Mouse (Mus musculus): ENCODE measurements around the gene Ly6g6f. TPM values are rescaled to one million over a fixed set of nuclear protein-coding genes. Genes with fewer than 3 reads are reported as not detected.

The Ly6g6f gene
- 4.1 and 5.1 TPM in 2 replicates for polyA plus RNA-seq (2012; rRNA removed)
- polyA plus RNA-seq (2014; fragmentation: Nextera tagmentation; extraction: Ambion mirVana) = 5.0 and 6.3 TPM in 2 replicates

- no peak for TF ChIP-seq CTCF (IDR thresholded peaks at IDR 0.05; ENCODE audit: low read depth)
- TF ChIP-seq EP300 (IDR thresholded peaks at IDR 0.05; ENCODE audit: low read depth) = no peak
- Histone ChIP-seq H3K27ac (no peak within 1 kb of the TSS), H3K4me3 (ENCODE audit: insufficient read depth in 1 of 2, low read depth in 2 of 2, low read length in 2 of 2) (peak within 1 kb of the TSS in 1 of 2 experiments; percentile 14; a peak in 1 of 4 replicates), H3K4me1 (replicated peaks; ENCODE audit: control insufficient read depth in 2 of 2, insufficient read depth in 2 of 2, low read length in 1 of 2) (peaks cover 15 to 20% of the 10 kb centered on the region in 2 experiments), H3K9me3 (ENCODE audit: control insufficient read depth, low read length) (no peaks in the 10 kb centered on the region), H3K9ac (replicated peaks) (no peak within 1 kb of the TSS), H3K4me2 (ENCODE audit: low read depth) (no peak within 1 kb of the TSS), H3K27me3 (ENCODE audit: control insufficient read depth, insufficient read depth, low read length) (no peaks in the 10 kb centered on the region), H3K36me3 (replicated peaks; ENCODE audit: control insufficient read depth, insufficient read depth, low read depth) (no peaks in the 10 kb centered on the region)
- no peak for ATAC-seq (ENCODE audit: insufficient read depth)
- no peak for DNase-seq (ENCODE audit: low read depth in 3 of 3, low spot score in 3 of 3)
- 44% methylated on average over 7 of the region's 7 CpGs for WGBS (ENCODE audit: insufficient replicate concordance)
Measured at GRCm38 (mm10) chr17:35085208-35085865, at the start of gene Ly6g6f. Gene Ly6g6f, minus strand, starts transcription at chr17:35085610.

DNA sequence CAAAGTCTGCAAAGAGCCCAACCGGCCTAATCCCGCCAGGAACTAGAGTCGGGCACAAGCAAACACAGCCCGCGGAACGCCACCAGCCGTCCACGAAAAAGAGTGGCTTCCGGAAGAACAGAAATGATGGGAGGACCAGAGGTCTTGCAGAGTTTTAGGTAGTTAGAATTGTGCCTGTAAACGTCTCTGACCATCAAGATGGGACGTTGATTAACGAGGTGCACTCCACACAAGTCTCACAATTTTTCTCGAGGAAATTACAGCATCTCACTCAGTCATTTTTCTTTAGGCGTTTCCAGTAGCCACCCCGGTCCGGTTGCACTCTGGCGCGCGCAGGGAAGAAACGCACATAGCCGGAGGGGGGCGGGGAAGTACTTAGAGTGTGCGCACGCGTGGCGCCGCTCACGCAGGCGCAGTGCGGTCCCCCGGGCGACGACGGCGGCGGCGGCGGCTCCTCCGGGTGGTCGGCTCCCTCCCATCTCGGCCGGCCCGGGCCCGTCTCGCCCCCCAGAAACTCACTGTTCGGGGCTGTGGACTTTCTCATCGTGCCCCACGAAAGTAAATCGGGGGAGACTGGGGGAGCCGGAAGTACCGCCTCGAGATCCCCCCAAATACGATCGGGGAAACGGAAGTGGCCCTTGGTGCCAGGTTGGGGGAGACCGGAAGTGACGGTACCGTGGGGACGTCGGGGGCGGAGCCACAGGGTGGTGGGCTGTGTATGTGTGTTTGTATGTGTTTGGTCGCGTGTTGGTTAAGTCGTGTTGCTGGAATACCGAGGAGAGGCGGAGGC lies 49.6 kb upstream of the Ly6g6f start, which contains the start of gene Bag6:
TSS of gene Bag6 (plus strand) at position 378 of the 790 bp plus-strand sequence.
- Histone ChIP-seq H3K9me3 (ENCODE audit: control insufficient read depth, low read length) (no peaks in the 10 kb centered on the region), H3K36me3 (replicated peaks; ENCODE audit: control insufficient read depth, insufficient read depth, low read depth) (peaks cover 19% of the 10 kb centered on the region), H3K9ac (replicated peaks) (peak within 1 kb of the TSS; percentile 81), H3K4me3 (ENCODE audit: insufficient read depth in 1 of 2, low read depth in 2 of 2, low read length in 2 of 2) (peak within 1 kb of the TSS; percentile 72 to 83), H3K27me3 (ENCODE audit: control insufficient read depth, insufficient read depth, low read length) (no peaks in the 10 kb centered on the region), H3K27ac (peak within 1 kb of the TSS; percentile 69), H3K4me2 (ENCODE audit: low read depth) (peak within 1 kb of the TSS; percentile 93), H3K4me1 (replicated peaks; ENCODE audit: control insufficient read depth in 2 of 2, insufficient read depth in 2 of 2, low read length in 1 of 2) (peaks cover 10 to 12% of the 10 kb centered on the region in 2 experiments)
- ATAC-seq (ENCODE audit: insufficient read depth) (peak; percentile 91), DNase-seq (ENCODE audit: low read depth in 3 of 3, low spot score in 3 of 3) (peak; percentile 81 to 86 (median 83))
- under 1% methylated on average over 65 of the region's 66 CpGs for WGBS (ENCODE audit: insufficient replicate concordance)
- TF ChIP-seq CTCF (IDR thresholded peaks at IDR 0.05; ENCODE audit: low read depth) (no peak), EP300 (IDR thresholded peaks at IDR 0.05; ENCODE audit: low read depth) (peak; percentile 73)

GRCm38 (mm10) chr17:35133517-35133916 lies 48.1 kb upstream of the Ly6g6f start:
- ATAC-seq (ENCODE audit: insufficient read depth) = no peak
- Histone ChIP-seq H3K9ac (replicated peaks) (no peak overlapping the region), H3K4me1 (replicated peaks; ENCODE audit: control insufficient read depth in 2 of 2, insufficient read depth in 2 of 2, low read length in 1 of 2) (peaks cover 10 to 12% of the 10 kb centered on the region in 2 experiments), H3K4me2 (ENCODE audit: low read depth) (peak overlapping the region; percentile 93; the same call in 1 of the 2 replicates), H3K9me3 (ENCODE audit: control insufficient read depth, low read length) (no peaks in the 10 kb centered on the region), H3K4me3 (ENCODE audit: insufficient read depth in 1 of 2, low read depth in 2 of 2, low read length in 2 of 2) (no peak overlapping the region), H3K27me3 (ENCODE audit: control insufficient read depth, insufficient read depth, low read length) (no peaks in the 10 kb centered on the region), H3K27ac (no peak overlapping the region), H3K36me3 (replicated peaks; ENCODE audit: control insufficient read depth, insufficient read depth, low read depth) (peaks cover 5% of the 10 kb centered on the region)
- no peak for TF ChIP-seq CTCF (IDR thresholded peaks at IDR 0.05; ENCODE audit: low read depth)
- no peak for TF ChIP-seq EP300 (IDR thresholded peaks at IDR 0.05; ENCODE audit: low read depth)
- no peak for DNase-seq (ENCODE audit: low read depth in 3 of 3, low spot score in 3 of 3)
- 83% methylated on average over 7 of the region's 7 CpGs for WGBS (ENCODE audit: insufficient replicate concordance)

DNA sequence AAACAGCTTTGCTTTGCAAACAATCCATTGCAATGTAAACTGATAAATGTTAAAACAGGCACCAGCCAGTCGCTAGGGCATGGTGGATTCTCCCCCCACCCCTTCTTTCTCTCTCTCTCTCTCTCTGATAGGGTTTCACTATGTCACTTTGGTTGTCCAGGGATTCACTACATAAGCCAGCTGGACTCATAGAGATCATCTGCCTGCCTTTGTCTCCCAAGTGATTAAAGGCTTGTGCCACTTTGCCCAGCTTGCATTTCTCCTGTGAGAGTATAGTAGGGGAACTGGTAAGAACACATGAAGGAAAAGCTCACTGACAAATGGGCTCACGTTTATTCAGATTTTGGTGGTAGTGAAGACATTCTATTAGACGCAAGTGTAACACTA lies 46.8 kb upstream of the Ly6g6f start:
- DNase-seq (ENCODE audit: low read depth in 3 of 3, low spot score in 3 of 3) (no peak), ATAC-seq (ENCODE audit: insufficient read depth) (no peak)
- no peak overlapping the region for H3K27ac ChIP-seq

More for the DNA sequence above, 46.8 kb upstream of the Ly6g6f start:
- Histone ChIP-seq H3K36me3 (replicated peaks; ENCODE audit: control insufficient read depth, insufficient read depth, low read depth) (no peaks in the 10 kb centered on the region), H3K4me2 (ENCODE audit: low read depth) (no peak overlapping the region), H3K9ac (replicated peaks) (no peak overlapping the region), H3K4me3 (ENCODE audit: insufficient read depth in 1 of 2, low read depth in 2 of 2, low read length in 2 of 2) (no peak overlapping the region), H3K9me3 (ENCODE audit: control insufficient read depth, low read length) (no peaks in the 10 kb centered on the region), H3K27me3 (ENCODE audit: control insufficient read depth, insufficient read depth, low read length) (no peaks in the 10 kb centered on the region), H3K4me1 (replicated peaks; ENCODE audit: control insufficient read depth in 2 of 2, insufficient read depth in 2 of 2, low read length in 1 of 2) (peaks cover 9 to 13% of the 10 kb centered on the region in 2 experiments)
- TF ChIP-seq EP300 (IDR thresholded peaks at IDR 0.05; ENCODE audit: low read depth) (no peak), CTCF (IDR thresholded peaks at IDR 0.05; ENCODE audit: low read depth) (no peak)
- WGBS (ENCODE audit: insufficient replicate concordance) = 70% methylated on average over 3 of the region's 3 CpGs
